Mouse (Mus musculus) intestine, postnatal 0 days (tissue): Measurements from ENCODE around the gene Rcc2. TPM values are rescaled to one million over a fixed set of nuclear protein-coding genes. Genes with fewer than 3 reads are reported as not detected.

Experiments used
- ATAC-seq: fragments of 200-750 bp; cut with Nextera tagmentation; 2 replicates; pipeline ENCODE4 v1.8.0; 2017; ENCODE audit warnings: mild to moderate bottlenecking, moderate TSS enrichment, moderate library complexity
- H3K27ac ChIP-seq: fragments of 300-500 bp; sonication (generic); 2 replicates; pipeline ENCODE4 v1.5.1; 2014; ENCODE audit warnings: mild to moderate bottlenecking, low read depth, low read length, moderate library complexity
- H3K27me3 ChIP-seq: fragments of 300-500 bp; sonication (generic); replicated peaks from 2 replicates; pipeline ENCODE4 v1.6.1; 2014; ENCODE audit warnings: low read length, mixed read lengths; ENCODE audit not compliant: control insufficient read depth, insufficient read depth
- H3K36me3 ChIP-seq: fragments of 300-500 bp; sonication (generic); 2 replicates; pipeline ENCODE4 v1.6.1; 2014; ENCODE audit warnings: mild to moderate bottlenecking, moderate library complexity; ENCODE audit not compliant: control insufficient read depth, insufficient read depth
- H3K4me1 ChIP-seq: fragments of 300-500 bp; sonication (generic); replicated peaks from 2 replicates; pipeline ENCODE4 v1.6.1; 2014; ENCODE audit warnings: antibody characterized with exemption, low read length, mixed read lengths; ENCODE audit not compliant: control insufficient read depth, insufficient read depth
- H3K4me2 ChIP-seq: fragments of 300-500 bp; sonication (generic); replicated peaks from 2 replicates; pipeline ENCODE4 v1.6.1; 2014; ENCODE audit warnings: low read depth, mild to moderate bottlenecking, moderate library complexity
- H3K4me3 ChIP-seq: fragments of 300-500 bp; sonication (generic); 2 replicates; pipeline ENCODE4 v1.5.1; 2014; ENCODE audit warnings: low read depth, low read length
- H3K9ac ChIP-seq: fragments of 300-500 bp; sonication (generic); 2 replicates; pipeline ENCODE4 v1.6.1; 2014; ENCODE audit warnings: mild to moderate bottlenecking, low read depth, low read length
- H3K9me3 ChIP-seq: fragments of 300-500 bp; sonication (generic); 2 replicates; pipeline ENCODE4 v1.6.1; 2016; ENCODE audit warnings: mixed run types; ENCODE audit not compliant: control insufficient read depth
- CTCF ChIP-seq: sonication (generic); IDR thresholded peaks from 2 replicates; pipeline ENCODE4 v1.5.1; 2016; ENCODE audit warnings: low read depth, mild to moderate bottlenecking, control low read depth, antibody characterized with exemption, moderate library complexity
- WGBS: fragments of 180-500 bp; shearing (Covaris S2); extraction: QIAGEN DNeasy Blood & Tissue Kit; methylation state at CpG from one replicate; pipeline ENCODE4 v1.1.7; 2014; 5-methylcytosine and 5-hydroxymethylcytosine counted together
- polyA plus RNA-seq: library from polyadenylated mRNA; unstranded; fragments of >200 nt; fragmentation: Nextera tagmentation; extraction: Ambion mirVana; gene quantifications from 2 replicates; pipeline ENCODE4 v1.2.1, GENCODE M21; 2015

Gene Rcc2
- polyA plus RNA-seq, 1 experiment from 2014 or later: 15.6 TPM

- Histone ChIP-seq H3K4me2 (no peak overlapping the region), H3K4me3 (no peak overlapping the region), H3K27ac (no peak overlapping the region), H3K27me3 (no peaks in the 10 kb centered on the region), H3K4me1 (no peaks in the 10 kb centered on the region), H3K36me3 (peaks cover 58% of the 10 kb centered on the region), H3K9ac (no peak overlapping the region), H3K9me3 (no peaks in the 10 kb centered on the region)
- WGBS: 78% methylated on average over 9 of the region's 9 CpGs
- no peak for TF ChIP-seq CTCF
- no peak for ATAC-seq
Observed at GRCm38 (mm10) chr4:140722710-140723109, 22.4 kb downstream of the Rcc2 start.

GRCm38 (mm10) chr4:140723192-140723591 is 22.9 kb downstream of the Rcc2 start:
- H3K4me2 ChIP-seq: no peak overlapping the region
- H3K36me3 ChIP-seq: peaks cover 53% of the 10 kb centered on the region
- H3K27me3 ChIP-seq: no peaks in the 10 kb centered on the region
- H3K4me3 ChIP-seq: no peak overlapping the region
- H3K9ac ChIP-seq: no peak overlapping the region
- no peak overlapping the region for H3K27ac ChIP-seq
- H3K4me1 ChIP-seq: no peaks in the 10 kb centered on the region
- WGBS: 74% methylated on average over 9 of the region's 9 CpGs
- no peaks in the 10 kb centered on the region for H3K9me3 ChIP-seq
- TF ChIP-seq CTCF: no peak
- no peak for ATAC-seq

GRCm38 (mm10) chr4:140723801-140724200 is 23.5 kb downstream of the Rcc2 start:
- H3K9ac ChIP-seq: no peak overlapping the region
- H3K4me2 ChIP-seq: no peak overlapping the region
- TF ChIP-seq CTCF: peak; percentile 78
- ATAC-seq: no peak
- H3K4me1 ChIP-seq: no peaks in the 10 kb centered on the region
- no peak overlapping the region for H3K27ac ChIP-seq
- H3K4me3 ChIP-seq: no peak overlapping the region
- no peaks in the 10 kb centered on the region for H3K27me3 ChIP-seq
- no peaks in the 10 kb centered on the region for H3K9me3 ChIP-seq
- 55% methylated on average over 5 of the region's 5 CpGs for WGBS
- peaks cover 47% of the 10 kb centered on the region for H3K36me3 ChIP-seq

- H3K4me2 ChIP-seq: no peak overlapping the region
- H3K4me3 ChIP-seq: no peak overlapping the region
- no peak for TF ChIP-seq CTCF
- H3K27me3 ChIP-seq: no peaks in the 10 kb centered on the region
- H3K9ac ChIP-seq: no peak overlapping the region
- H3K36me3 ChIP-seq: peaks cover 38% of the 10 kb centered on the region
- 75% methylated on average over 6 of the region's 6 CpGs for WGBS
- no peaks in the 10 kb centered on the region for H3K9me3 ChIP-seq
- no peak overlapping the region for H3K27ac ChIP-seq
- no peak for ATAC-seq
- no peaks in the 10 kb centered on the region for H3K4me1 ChIP-seq
Observed at GRCm38 (mm10) chr4:140724739-140725138, 24.4 kb downstream of the Rcc2 start.

GRCm38 (mm10) chr4:140726907-140727306 is 26.6 kb downstream of the Rcc2 start:
- H3K27me3 ChIP-seq: no peaks in the 10 kb centered on the region
- no peak overlapping the region for H3K27ac ChIP-seq
- TF ChIP-seq CTCF: no peak
- no peaks in the 10 kb centered on the region for H3K9me3 ChIP-seq
- no peak overlapping the region for H3K4me2 ChIP-seq
- 86% methylated on average over 12 of the region's 12 CpGs for WGBS
- peaks cover 17% of the 10 kb centered on the region; the same call in 1 of the 2 replicates for H3K36me3 ChIP-seq
- no peak overlapping the region for H3K4me3 ChIP-seq
- no peak for ATAC-seq
- H3K9ac ChIP-seq: no peak overlapping the region
- no peaks in the 10 kb centered on the region for H3K4me1 ChIP-seq

GRCm38 (mm10) chr4:140731654-140732053 is 31.3 kb downstream of the Rcc2 start:
- ATAC-seq: no peak
- TF ChIP-seq CTCF: peak; percentile 39
- H3K4me2 ChIP-seq: no peak overlapping the region
- H3K27ac ChIP-seq: no peak overlapping the region
- WGBS: 85% methylated on average over 4 of the region's 4 CpGs
- H3K9ac ChIP-seq: no peak overlapping the region
- H3K4me3 ChIP-seq: no peak overlapping the region
- H3K9me3 ChIP-seq: no peaks in the 10 kb centered on the region
- no peaks in the 10 kb centered on the region for H3K36me3 ChIP-seq
- no peaks in the 10 kb centered on the region for H3K4me1 ChIP-seq
- H3K27me3 ChIP-seq: no peaks in the 10 kb centered on the region

GRCm38 (mm10) chr4:140732871-140733270 is 32.5 kb downstream of the Rcc2 start:
- no peak for TF ChIP-seq CTCF
- Histone ChIP-seq H3K4me3 (no peak overlapping the region), H3K4me1 (no peaks in the 10 kb centered on the region), H3K4me2 (no peak overlapping the region), H3K27ac (no peak overlapping the region), H3K9ac (no peak overlapping the region), H3K9me3 (no peaks in the 10 kb centered on the region), H3K27me3 (no peaks in the 10 kb centered on the region), H3K36me3 (no peaks in the 10 kb centered on the region)
- 60% methylated on average over 7 of the region's 7 CpGs for WGBS
- no peak for ATAC-seq
